Mouse (Mus musculus) cerebellum, postnatal 10 days (tissue): ENCODE data around the gene Eme1.
"Not testable (repeated sequence)": the region's sequence is repeated elsewhere in the genome, so short reads cannot be mapped to it uniquely, and the experiment has no call there.

Experiments used
- DNase-seq, 2 experiments: peaks; one replicate each; pipeline ENCODE4 v3.0.0; 2021; ENCODE audit warnings: mixed read lengths in 2 of 2

Gene Eme1

GRCm38 (mm10) chr11:94653663-94654436 lies at the start of gene Eme1, which contains the start of gene Mrpl27:
Eme1 (minus strand) TSS chr11:94653964.
Mrpl27 (plus strand) TSS chr11:94653767.
- peak; percentile 91 to 93 for DNase-seq

- peak; percentile 22 to 32 for DNase-seq
Measured at GRCm38 (mm10) chr11:94702216-94702610, 48.4 kb upstream of the Eme1 start.

- peak; percentile 56 to 59 for DNase-seq
Measured at GRCm38 (mm10) chr11:94701401-94702215, 47.8 kb upstream of the Eme1 start.

- no peak for DNase-seq
Measured at GRCm38 (mm10) chr11:94699399-94699798, 45.6 kb upstream of the Eme1 start.

GRCm38 (mm10) chr11:94697703-94698464 lies 44.1 kb upstream of the Eme1 start:
- no peak for DNase-seq

GRCm38 (mm10) chr11:94697140-94697539 lies 43.4 kb upstream of the Eme1 start:
- DNase-seq, result no peak

GRCm38 (mm10) chr11:94695508-94695907 lies 41.7 kb upstream of the Eme1 start:
- DNase-seq, result no peak

GRCm38 (mm10) chr11:94692502-94692901 lies 38.7 kb upstream of the Eme1 start:
- not testable (repeated sequence) for DNase-seq

- no peak for DNase-seq
Measured at GRCm38 (mm10) chr11:94687178-94687577, 33.4 kb upstream of the Eme1 start.

GRCm38 (mm10) chr11:94682427-94682826 lies 28.7 kb upstream of the Eme1 start:
- peak in 1 of 2 experiments; percentile 53 for DNase-seq

- no peak for DNase-seq
Measured at GRCm38 (mm10) chr11:94681640-94682039, 27.9 kb upstream of the Eme1 start.

GRCm38 (mm10) chr11:94680639-94681038 lies 26.9 kb upstream of the Eme1 start:
- peak; percentile 52 to 57 for DNase-seq

- peak in 1 of 2 experiments; percentile 35 for DNase-seq
Measured at GRCm38 (mm10) chr11:94677607-94678145, 23.9 kb upstream of the Eme1 start.

GRCm38 (mm10) chr11:94676754-94677606 lies 23.2 kb upstream of the Eme1 start, which contains the start of gene Xylt2:
Xylt2 (minus strand) TSS chr11:94677515.
- peak; percentile 95 to 97 for DNase-seq

- DNase-seq, result no peak
Measured at GRCm38 (mm10) chr11:94676308-94676707, 22.5 kb upstream of the Eme1 start.

GRCm38 (mm10) chr11:94675446-94675845 lies 21.7 kb upstream of the Eme1 start:
- DNase-seq, result peak; percentile 50 to 60

- DNase-seq, result no peak
Measured at GRCm38 (mm10) chr11:94674984-94675383, 21.2 kb upstream of the Eme1 start.

GRCm38 (mm10) chr11:94665281-94665680 lies 11.5 kb upstream of the Eme1 start:
- DNase-seq, result no peak

GRCm38 (mm10) chr11:94661344-94661743 lies 7.6 kb upstream of the Eme1 start:
- no peak for DNase-seq

- no peak for DNase-seq
Measured at GRCm38 (mm10) chr11:94652973-94653372, 791 bp downstream of the Eme1 start.

GRCm38 (mm10) chr11:94651241-94651640 lies 2.5 kb downstream of the Eme1 start:
- not testable (repeated sequence) for DNase-seq

GRCm38 (mm10) chr11:94646457-94646856 lies 7.3 kb downstream of the Eme1 start:
- no peak for DNase-seq
